Mouse (Mus musculus): ENCODE measurements at regions not wholly inside any gene's neighbourhood (a gene's known extent, or its start where the extent isn't known, plus 50 kb on each side); places are given as distances from the start of the nearest gene placed in this dataset.

- TF ChIP-seq CTCF (IDR thresholded peaks at IDR 0.05; ENCODE audit: control insufficient read depth, insufficient read depth, insufficient replicate concordance, low read depth, low read length) (no peak), POLR2A (IDR thresholded peaks at IDR 0.05; ENCODE audit: control insufficient read depth, low read depth, low read length) (no peak)
Measured at GRCm38 (mm10) chr4:95395746-95396145, 161.6 kb upstream of the Fggy start.

Data from testis, adult 2 months (tissue).